Mouse (Mus musculus) spleen, postnatal 0 days (tissue): ENCODE measurements around the gene Pdia6. TPM values are rescaled to one million over a fixed set of nuclear protein-coding genes. Genes with fewer than 3 reads are reported as not detected.

Source experiments
- polyA plus RNA-seq: library from polyadenylated mRNA; unstranded; fragments of >200 nt; fragmentation: Nextera tagmentation; extraction: Ambion mirVana; gene quantifications from 2 replicates; pipeline ENCODE4 v1.2.1, GENCODE M21; 2015

Pdia6 gene
- 121 and 141 TPM in 2 replicates for polyA plus RNA-seq

DNA sequence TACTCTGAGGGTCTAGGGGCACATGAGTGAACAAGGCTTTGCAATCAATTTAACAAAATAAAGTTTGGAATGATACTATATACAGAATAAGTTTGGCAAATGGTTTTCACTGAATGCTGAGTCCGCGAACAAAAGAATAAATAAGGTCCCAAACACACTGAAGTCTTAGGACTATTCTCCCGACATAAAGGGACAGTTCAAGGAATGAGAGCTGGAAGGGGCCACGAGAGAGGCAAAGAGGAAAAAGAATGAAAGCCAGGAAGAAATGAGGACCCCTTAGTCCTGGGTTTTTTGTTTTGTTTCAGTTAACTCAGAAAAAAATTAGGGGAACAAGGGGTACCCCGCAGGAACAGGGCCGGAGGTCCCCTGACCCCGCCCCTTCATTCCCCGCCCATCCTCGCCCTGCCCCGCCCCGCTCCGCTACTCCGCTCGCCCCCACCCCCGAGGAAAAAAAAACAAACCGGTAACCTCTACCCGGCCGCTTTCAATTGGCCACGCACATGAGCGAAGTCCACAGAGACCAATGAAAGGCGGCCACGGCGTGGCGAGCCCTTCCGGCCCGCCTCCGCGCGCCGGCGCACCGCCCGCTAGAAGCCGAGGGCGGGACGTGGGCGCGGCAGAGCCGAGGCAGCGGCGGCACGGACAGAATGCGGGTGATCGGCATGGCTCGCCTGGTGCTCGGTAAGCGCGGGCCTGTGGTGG is at the start of gene Pdia6:
Pdia6 (plus strand) TSS at position 575 of the 702 bp plus-strand sequence.

DNA sequence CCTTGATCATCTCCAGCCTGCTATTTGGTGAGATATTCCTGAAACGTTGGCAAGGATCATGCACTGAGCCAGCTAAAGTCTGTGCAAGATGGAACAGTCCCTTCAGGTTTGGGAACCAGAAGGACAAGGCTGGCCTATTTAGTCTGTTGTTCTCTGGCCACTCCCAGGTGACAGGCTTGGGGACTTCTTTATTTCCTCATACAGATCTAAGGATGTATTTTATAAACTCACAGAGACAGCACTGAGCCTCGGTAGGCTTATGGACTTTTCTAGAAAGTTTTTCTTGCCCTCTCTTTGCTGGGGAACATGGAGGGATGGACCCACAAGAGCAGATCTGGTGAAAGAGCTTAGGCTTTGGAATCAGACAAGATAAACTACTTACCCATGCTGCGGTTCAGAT is 62.9 kb downstream of the Pdia6 start, which contains the start of gene Atp6v1c2:
Atp6v1c2 (minus strand) TSS at position 101 of the 400 bp plus-strand sequence.

Other genes starting within 250 kb of the Pdia6 start
- 0.07 and 0.13 TPM in 2 replicates for gene Kcnf1, start 89.7 kb upstream of the Pdia6 start, polyA plus RNA-seq
- gene Atp6v1c2, start 62.8 kb downstream of the Pdia6 start, polyA plus RNA-seq = 0.18 TPM in 1 of 2 replicates, not detected in the other
- gene Nol10, start 81.9 kb downstream of the Pdia6 start, polyA plus RNA-seq = 11.1 and 11.8 TPM in 2 replicates